Mouse (Mus musculus): ENCODE results near the gene Lix1.

GRCm38 (mm10) chr17:17491622-17492001 is 89.1 kb downstream of the Lix1 start:
- TF ChIP-seq CTCF (IDR thresholded peaks at IDR 0.05; ENCODE audit: low read depth, low read length) (no peak), POLR2A (IDR thresholded peaks at IDR 0.05; ENCODE audit: extremely low read depth, insufficient read depth, low read length) (no peak)
